Mouse (Mus musculus) Muller cell, postnatal 12 days (primary cell): Measurements from ENCODE around the gene Pcare.
"Not testable (repeated sequence)": the region's sequence is repeated elsewhere in the genome, so short reads cannot be mapped to it uniquely, and the experiment has no call there.

ENCODE experiments used
- DNase-seq: peaks from one replicate; pipeline ENCODE4 v3.0.0-alpha.2; 2015; ENCODE audit errors: inconsistent ontology term

Pcare gene

GRCm38 (mm10) chr17:71752831-71753230, at the start of gene Pcare:
Gene Pcare, minus strand, starts transcription at chr17:71752894.
- DNase-seq = no peak

GRCm38 (mm10) chr17:71795521-71796205, 43.0 kb upstream of the Pcare start:
- DNase-seq = no peak

GRCm38 (mm10) chr17:71791622-71792021, 38.9 kb upstream of the Pcare start:
- DNase-seq = no peak

- no peak for DNase-seq
Observed at GRCm38 (mm10) chr17:71791109-71791508, 38.4 kb upstream of the Pcare start.

- DNase-seq = no peak
Observed at GRCm38 (mm10) chr17:71786456-71786855, 33.8 kb upstream of the Pcare start.

- DNase-seq = no peak
Observed at GRCm38 (mm10) chr17:71783366-71783735, 30.7 kb upstream of the Pcare start.

- DNase-seq = peak; percentile 60
Observed at GRCm38 (mm10) chr17:71782699-71783365, 30.1 kb upstream of the Pcare start.

- DNase-seq = peak; percentile 44
Observed at GRCm38 (mm10) chr17:71782242-71782698, 29.6 kb upstream of the Pcare start.

GRCm38 (mm10) chr17:71780945-71781344, 28.3 kb upstream of the Pcare start:
- peak; percentile 71 for DNase-seq

GRCm38 (mm10) chr17:71780490-71780889, 27.8 kb upstream of the Pcare start:
- no peak for DNase-seq

- DNase-seq = no peak
Observed at GRCm38 (mm10) chr17:71778696-71779095, 26.0 kb upstream of the Pcare start.

- DNase-seq = no peak
Observed at GRCm38 (mm10) chr17:71775279-71775678, 22.6 kb upstream of the Pcare start.

- peak; percentile 78 for DNase-seq
Observed at GRCm38 (mm10) chr17:71774173-71774572, 21.5 kb upstream of the Pcare start.

GRCm38 (mm10) chr17:71770696-71771095, 18.0 kb upstream of the Pcare start:
- no peak for DNase-seq

GRCm38 (mm10) chr17:71769564-71769963, 16.9 kb upstream of the Pcare start:
- peak; percentile 46 for DNase-seq

GRCm38 (mm10) chr17:71768173-71768572, 15.5 kb upstream of the Pcare start, which contains the start of gene Clip4:
Gene Clip4, plus strand, starts transcription at chr17:71768473.
- DNase-seq = not testable (repeated sequence)

- DNase-seq = peak; percentile 30
Observed at GRCm38 (mm10) chr17:71760536-71760935, 7.8 kb upstream of the Pcare start.

GRCm38 (mm10) chr17:71749616-71750168, 3.0 kb downstream of the Pcare start:
- no peak for DNase-seq

GRCm38 (mm10) chr17:71747561-71747960, 5.1 kb downstream of the Pcare start:
- no peak for DNase-seq

- DNase-seq = no peak
Observed at GRCm38 (mm10) chr17:71746114-71746513, 6.6 kb downstream of the Pcare start.

GRCm38 (mm10) chr17:71742935-71743334, 9.8 kb downstream of the Pcare start:
- peak; percentile 91 for DNase-seq

GRCm38 (mm10) chr17:71742156-71742555, 10.5 kb downstream of the Pcare start:
- DNase-seq = peak; percentile 8

GRCm38 (mm10) chr17:71736442-71736841, 16.3 kb downstream of the Pcare start:
- DNase-seq = no peak
